Mouse (Mus musculus): ENCODE measurements around the gene Alox12. TPM values are rescaled to one million over a fixed set of nuclear protein-coding genes. Genes with fewer than 3 reads are reported as not detected.

Gene Alox12
- polyA plus RNA-seq, 1 experiment from 2014 or later = 3.3 TPM

DNA sequence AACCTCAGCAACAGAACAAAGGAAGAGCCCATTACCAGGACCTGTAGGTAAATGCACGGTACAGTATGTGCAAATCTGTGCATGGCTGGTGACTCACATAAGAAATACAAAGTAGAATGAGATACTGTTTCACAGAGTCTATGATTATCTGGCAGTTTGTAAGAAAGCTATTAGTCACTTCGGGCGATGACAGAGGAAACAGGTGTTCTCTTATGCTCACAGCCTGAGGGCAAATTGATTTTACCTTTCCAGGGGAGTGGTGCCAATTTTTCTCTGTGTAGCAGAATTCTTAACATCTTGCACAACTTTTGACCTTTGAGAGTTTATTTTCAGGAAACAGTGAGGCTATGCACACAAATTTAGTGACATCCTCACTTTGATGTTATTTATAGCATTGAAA is 29.6 kb upstream of the Alox12 start:
- Histone ChIP-seq H3K27ac (replicated peaks; ENCODE audit: low read depth, low read length) (no peak overlapping the region), H3K4me1 (ENCODE audit: control insufficient read depth, insufficient read depth, low read length) (no peaks in the 10 kb centered on the region), H3K27me3 (ENCODE audit: control insufficient read depth, insufficient read depth, low read length) (no peaks in the 10 kb centered on the region), H3K36me3 (ENCODE audit: control insufficient read depth, insufficient read depth, low read length) (no peaks in the 10 kb centered on the region), H3K4me3 (ENCODE audit: low read depth, low read length) (no peak overlapping the region), H3K9me3 (ENCODE audit: control insufficient read depth, low read length) (no peaks in the 10 kb centered on the region), H3K9ac (ENCODE audit: low read length) (no peak overlapping the region), H3K4me2 (ENCODE audit: low read depth, severe bottlenecking) (no peak overlapping the region)
- whole genome bisulfite sequencing = 77% methylated on average over 3 of the region's 3 CpGs
- DNase-seq (ENCODE audit: low spot score) = no peak
- no peak for ATAC-seq (ENCODE audit: insufficient number of reproducible peaks, low FRiP score, low TSS enrichment, low read depth)

DNA sequence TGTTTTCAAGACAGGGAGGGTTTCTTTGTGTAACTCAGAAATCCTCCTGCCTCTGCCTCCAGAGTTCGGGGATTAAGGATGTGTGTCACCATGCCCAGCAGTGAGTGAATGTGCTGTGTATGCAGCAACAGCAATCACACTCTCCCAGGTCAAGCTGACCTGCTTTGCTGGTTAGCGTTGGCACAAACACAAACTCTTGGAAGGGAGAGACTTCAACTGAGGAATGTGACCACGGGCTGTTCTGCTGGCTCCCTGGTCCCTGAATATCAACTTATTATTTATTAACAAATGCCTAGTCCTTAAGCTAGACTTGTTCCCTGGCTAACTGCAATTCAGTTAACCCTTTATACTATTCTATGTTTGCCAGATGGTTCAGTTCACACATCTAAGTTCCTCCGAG is 28.5 kb upstream of the Alox12 start:
- no peaks in the 10 kb centered on the region for H3K27me3 ChIP-seq (ENCODE audit: control insufficient read depth, insufficient read depth, low read length)
- no peak overlapping the region for H3K4me3 ChIP-seq (ENCODE audit: low read depth, low read length)
- ATAC-seq (ENCODE audit: insufficient number of reproducible peaks, low FRiP score, low TSS enrichment, low read depth) (no peak), DNase-seq (ENCODE audit: low spot score) (no peak)
- no peaks in the 10 kb centered on the region for H3K4me1 ChIP-seq (ENCODE audit: control insufficient read depth, insufficient read depth, low read length)
- H3K9ac ChIP-seq (ENCODE audit: low read length) = no peak overlapping the region
- H3K36me3 ChIP-seq (ENCODE audit: control insufficient read depth, insufficient read depth, low read length) = no peaks in the 10 kb centered on the region
- WGBS = 81% methylated on average over 4 of the region's 4 CpGs
- H3K9me3 ChIP-seq (ENCODE audit: control insufficient read depth, low read length) = no peaks in the 10 kb centered on the region
- H3K27ac ChIP-seq (replicated peaks; ENCODE audit: low read depth, low read length) = no peak overlapping the region
- no peak overlapping the region for H3K4me2 ChIP-seq (ENCODE audit: low read depth, severe bottlenecking)

DNA sequence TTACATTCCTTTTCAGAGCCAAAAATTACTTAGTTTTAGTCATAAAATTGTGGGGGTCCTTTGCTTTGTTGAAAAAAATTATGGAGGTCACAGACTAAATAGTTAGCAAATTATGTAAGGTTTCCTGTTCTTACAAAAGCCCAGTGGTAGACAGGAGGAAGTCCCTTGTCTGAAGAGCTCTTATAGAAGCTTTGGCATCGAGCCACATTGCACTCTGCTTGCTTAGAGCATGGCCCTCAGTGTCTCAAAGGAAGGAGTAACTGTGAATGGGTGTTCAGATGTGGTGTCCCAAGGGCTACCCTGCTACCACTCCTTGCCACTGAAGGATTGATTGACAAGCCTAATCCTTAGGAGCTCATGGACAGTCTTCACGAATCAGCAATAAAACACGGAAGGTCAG is 25.3 kb upstream of the Alox12 start:
- no peak overlapping the region for H3K4me3 ChIP-seq (ENCODE audit: low read depth, low read length)
- 81% methylated on average over 3 of the region's 3 CpGs for WGBS
- no peak overlapping the region for H3K27ac ChIP-seq (replicated peaks; ENCODE audit: low read depth, low read length)
- DNase-seq (ENCODE audit: low spot score) = no peak
- no peaks in the 10 kb centered on the region for H3K36me3 ChIP-seq (ENCODE audit: control insufficient read depth, insufficient read depth, low read length)
- H3K9ac ChIP-seq (ENCODE audit: low read length) = no peak overlapping the region
- no peak for ATAC-seq (ENCODE audit: insufficient number of reproducible peaks, low FRiP score, low TSS enrichment, low read depth)
- H3K4me2 ChIP-seq (ENCODE audit: low read depth, severe bottlenecking) = no peak overlapping the region
- no peaks in the 10 kb centered on the region for H3K27me3 ChIP-seq (ENCODE audit: control insufficient read depth, insufficient read depth, low read length)
- no peaks in the 10 kb centered on the region for H3K4me1 ChIP-seq (ENCODE audit: control insufficient read depth, insufficient read depth, low read length)
- H3K9me3 ChIP-seq (ENCODE audit: control insufficient read depth, low read length) = no peaks in the 10 kb centered on the region

DNA sequence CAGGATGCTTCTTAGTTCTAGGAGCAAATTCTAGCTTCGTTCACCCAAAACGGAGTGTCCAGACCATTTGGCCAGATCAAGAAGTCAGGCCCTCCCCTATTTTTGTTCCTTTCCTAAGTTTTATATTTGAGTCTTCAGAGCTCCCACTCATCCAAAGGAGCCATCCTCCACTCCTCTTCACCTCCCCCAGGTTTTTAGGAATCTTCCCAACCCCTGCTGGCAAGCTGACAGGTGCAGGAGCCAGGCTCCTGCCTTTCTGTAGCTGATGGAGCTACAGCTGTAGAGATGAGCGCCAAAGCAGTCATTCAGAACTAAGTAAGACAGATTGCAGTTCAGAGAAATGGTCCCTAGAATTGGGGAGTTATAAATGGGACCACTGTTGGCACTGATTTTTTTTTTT is 23.8 kb upstream of the Alox12 start:
- ATAC-seq (ENCODE audit: insufficient number of reproducible peaks, low FRiP score, low TSS enrichment, low read depth) = no peak
- no peak overlapping the region for H3K27ac ChIP-seq (replicated peaks; ENCODE audit: low read depth, low read length)
- no peaks in the 10 kb centered on the region for H3K4me1 ChIP-seq (ENCODE audit: control insufficient read depth, insufficient read depth, low read length)
- DNase-seq (ENCODE audit: low spot score) = no peak
- WGBS = 91% methylated on average over 3 of the region's 3 CpGs
- no peak overlapping the region for H3K9ac ChIP-seq (ENCODE audit: low read length)
- H3K4me3 ChIP-seq (ENCODE audit: low read depth, low read length) = no peak overlapping the region
- H3K9me3 ChIP-seq (ENCODE audit: control insufficient read depth, low read length) = no peaks in the 10 kb centered on the region
- no peak overlapping the region for H3K4me2 ChIP-seq (ENCODE audit: low read depth, severe bottlenecking)
- no peaks in the 10 kb centered on the region for H3K36me3 ChIP-seq (ENCODE audit: control insufficient read depth, insufficient read depth, low read length)
- no peaks in the 10 kb centered on the region for H3K27me3 ChIP-seq (ENCODE audit: control insufficient read depth, insufficient read depth, low read length)

DNA sequence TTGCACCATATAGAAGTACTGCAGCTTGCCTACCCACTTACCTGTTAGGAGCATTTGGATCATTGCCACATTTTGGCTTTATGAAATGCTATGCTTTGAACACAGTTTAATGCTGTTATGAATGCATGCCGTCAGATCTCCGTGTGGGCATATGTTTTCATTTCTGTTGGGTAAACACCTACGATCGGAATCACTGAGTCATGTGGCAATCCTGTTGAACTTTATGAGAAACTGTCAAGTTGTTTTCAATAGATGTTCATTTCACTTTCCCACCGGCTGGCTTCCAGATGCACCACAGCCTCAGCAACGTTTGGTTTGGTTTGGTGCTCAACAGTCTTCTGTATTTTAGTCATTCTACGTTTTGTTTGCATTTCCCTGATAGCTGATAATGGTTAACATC is 16.5 kb upstream of the Alox12 start:
- Histone ChIP-seq H3K4me2 (ENCODE audit: low read depth, severe bottlenecking) (no peak overlapping the region), H3K4me3 (ENCODE audit: low read depth, low read length) (no peak overlapping the region), H3K4me1 (ENCODE audit: control insufficient read depth, insufficient read depth, low read length) (no peaks in the 10 kb centered on the region), H3K36me3 (ENCODE audit: control insufficient read depth, insufficient read depth, low read length) (no peaks in the 10 kb centered on the region), H3K9ac (ENCODE audit: low read length) (no peak overlapping the region), H3K27ac (replicated peaks; ENCODE audit: low read depth, low read length) (no peak overlapping the region), H3K9me3 (ENCODE audit: control insufficient read depth, low read length) (no peaks in the 10 kb centered on the region), H3K27me3 (ENCODE audit: control insufficient read depth, insufficient read depth, low read length) (no peaks in the 10 kb centered on the region)
- ATAC-seq (ENCODE audit: insufficient number of reproducible peaks, low FRiP score, low TSS enrichment, low read depth) (no peak), DNase-seq (ENCODE audit: low spot score) (no peak)
- 82% methylated on average over 7 of the region's 7 CpGs for WGBS

DNA sequence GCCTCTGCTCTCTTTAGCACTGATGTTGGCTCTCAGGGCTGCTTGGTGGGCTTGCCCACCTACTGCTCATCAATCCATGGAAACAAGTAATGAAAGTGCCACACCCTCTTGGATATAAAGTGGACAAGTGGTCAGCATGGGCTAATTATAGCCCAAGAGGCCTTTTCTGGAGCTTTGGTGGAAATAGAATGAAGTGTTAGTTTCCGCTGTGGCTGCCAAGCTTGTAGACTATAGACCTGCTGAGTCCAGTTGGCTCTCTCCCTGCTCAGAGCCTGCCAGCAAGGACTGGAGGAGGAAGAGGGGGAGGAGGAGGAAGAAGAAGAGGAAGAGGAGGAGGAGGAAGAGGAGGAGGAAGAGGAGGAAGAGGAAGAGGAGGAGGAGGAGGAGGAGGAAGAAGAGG is 11.3 kb upstream of the Alox12 start:
- Histone ChIP-seq H3K4me2 (ENCODE audit: low read depth, severe bottlenecking) (no peak overlapping the region), H3K4me1 (ENCODE audit: control insufficient read depth, insufficient read depth, low read length) (no peaks in the 10 kb centered on the region), H3K27me3 (ENCODE audit: control insufficient read depth, insufficient read depth, low read length) (no peaks in the 10 kb centered on the region), H3K4me3 (ENCODE audit: low read depth, low read length) (no peak overlapping the region), H3K9me3 (ENCODE audit: control insufficient read depth, low read length) (no peaks in the 10 kb centered on the region), H3K36me3 (ENCODE audit: control insufficient read depth, insufficient read depth, low read length) (no peaks in the 10 kb centered on the region), H3K9ac (ENCODE audit: low read length) (no peak overlapping the region), H3K27ac (replicated peaks; ENCODE audit: low read depth, low read length) (no peak overlapping the region)
- 86% methylated on average over 1 of the region's 1 CpGs for WGBS
- DNase-seq (ENCODE audit: low spot score) = no peak
- no peak for ATAC-seq (ENCODE audit: insufficient number of reproducible peaks, low FRiP score, low TSS enrichment, low read depth)

DNA sequence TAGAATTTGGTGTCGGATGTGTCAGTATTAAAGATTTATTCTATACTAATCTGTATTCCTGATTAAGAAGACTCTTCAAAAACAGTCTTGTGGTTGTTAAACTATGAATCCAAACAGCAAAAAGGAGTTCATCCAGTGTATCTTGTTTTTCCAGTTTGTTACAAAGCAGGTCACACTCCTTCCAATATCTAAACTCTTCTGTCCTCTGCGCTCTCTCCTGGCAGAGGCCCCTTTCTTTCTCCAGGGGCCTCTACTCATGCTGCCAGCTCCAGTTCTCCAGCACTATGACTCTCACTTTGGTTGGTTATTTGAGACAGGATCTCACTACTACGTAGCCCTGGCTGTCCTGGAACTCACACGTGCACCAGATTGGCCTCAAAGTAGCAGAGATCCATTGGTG is 10.7 kb upstream of the Alox12 start:
- no peaks in the 10 kb centered on the region for H3K9me3 ChIP-seq (ENCODE audit: control insufficient read depth, low read length)
- no peaks in the 10 kb centered on the region for H3K27me3 ChIP-seq (ENCODE audit: control insufficient read depth, insufficient read depth, low read length)
- no peak overlapping the region for H3K27ac ChIP-seq (replicated peaks; ENCODE audit: low read depth, low read length)
- H3K4me2 ChIP-seq (ENCODE audit: low read depth, severe bottlenecking) = no peak overlapping the region
- H3K36me3 ChIP-seq (ENCODE audit: control insufficient read depth, insufficient read depth, low read length) = no peaks in the 10 kb centered on the region
- DNase-seq (ENCODE audit: low spot score) (no peak), ATAC-seq (ENCODE audit: insufficient number of reproducible peaks, low FRiP score, low TSS enrichment, low read depth) (no peak)
- 71% methylated on average over 4 of the region's 4 CpGs for WGBS
- no peaks in the 10 kb centered on the region for H3K4me1 ChIP-seq (ENCODE audit: control insufficient read depth, insufficient read depth, low read length)
- no peak overlapping the region for H3K9ac ChIP-seq (ENCODE audit: low read length)
- no peak overlapping the region for H3K4me3 ChIP-seq (ENCODE audit: low read depth, low read length)

DNA sequence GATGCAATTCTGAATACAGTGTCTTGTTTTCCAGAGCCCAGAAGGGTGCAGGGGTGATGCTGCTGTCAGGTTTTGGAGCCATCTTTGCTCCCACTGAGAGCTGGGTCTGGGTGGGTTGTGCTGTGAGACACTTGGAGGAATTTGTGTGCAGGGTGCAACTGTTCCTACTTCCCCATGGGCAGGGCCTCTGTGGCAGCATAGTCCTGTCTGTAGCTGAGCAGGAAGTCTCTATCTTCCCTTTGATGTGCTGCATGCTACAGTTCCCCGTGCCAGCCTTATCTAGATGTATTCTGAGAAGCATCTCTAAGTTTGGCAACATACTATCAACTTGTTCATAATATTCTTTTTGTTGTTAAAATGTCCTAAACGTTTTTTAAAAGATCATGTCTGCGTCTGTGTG is 10.1 kb upstream of the Alox12 start:
- H3K9me3 ChIP-seq (ENCODE audit: control insufficient read depth, low read length) = no peaks in the 10 kb centered on the region
- H3K36me3 ChIP-seq (ENCODE audit: control insufficient read depth, insufficient read depth, low read length) = no peaks in the 10 kb centered on the region
- no peaks in the 10 kb centered on the region for H3K4me1 ChIP-seq (ENCODE audit: control insufficient read depth, insufficient read depth, low read length)
- H3K27me3 ChIP-seq (ENCODE audit: control insufficient read depth, insufficient read depth, low read length) = no peaks in the 10 kb centered on the region
- H3K4me3 ChIP-seq (ENCODE audit: low read depth, low read length) = no peak overlapping the region
- H3K4me2 ChIP-seq (ENCODE audit: low read depth, severe bottlenecking) = no peak overlapping the region
- ATAC-seq (ENCODE audit: insufficient number of reproducible peaks, low FRiP score, low TSS enrichment, low read depth) (no peak), DNase-seq (ENCODE audit: low spot score) (no peak)
- 60% methylated on average over 3 of the region's 3 CpGs for WGBS
- H3K9ac ChIP-seq (ENCODE audit: low read length) = no peak overlapping the region
- no peak overlapping the region for H3K27ac ChIP-seq (replicated peaks; ENCODE audit: low read depth, low read length)

DNA sequence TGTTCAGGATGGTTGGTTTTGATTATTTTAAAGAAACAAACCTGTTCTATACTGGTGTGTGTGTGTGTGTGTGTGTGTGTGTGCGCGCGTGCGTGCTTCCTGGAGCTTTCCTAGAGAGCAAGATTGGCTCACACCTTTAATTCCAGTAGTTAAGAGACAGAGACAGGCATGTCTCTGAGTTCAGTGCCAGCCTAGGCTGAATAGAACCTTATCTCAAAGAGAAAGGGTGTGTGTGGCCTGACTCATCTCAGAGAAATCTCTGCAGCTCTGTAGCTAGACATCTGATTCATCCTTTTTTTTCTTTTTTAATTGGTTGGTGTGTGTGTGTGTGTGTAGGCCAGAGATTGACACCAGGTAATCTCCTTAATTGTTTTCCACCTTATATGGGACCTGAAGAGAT is 3.9 kb upstream of the Alox12 start:
- Histone ChIP-seq H3K27ac (replicated peaks; ENCODE audit: low read depth, low read length) (no peak overlapping the region), H3K9ac (ENCODE audit: low read length) (no peak overlapping the region), H3K4me1 (ENCODE audit: control insufficient read depth, insufficient read depth, low read length) (no peaks in the 10 kb centered on the region), H3K36me3 (ENCODE audit: control insufficient read depth, insufficient read depth, low read length) (no peaks in the 10 kb centered on the region), H3K4me3 (ENCODE audit: low read depth, low read length) (no peak overlapping the region), H3K4me2 (ENCODE audit: low read depth, severe bottlenecking) (no peak overlapping the region), H3K27me3 (ENCODE audit: control insufficient read depth, insufficient read depth, low read length) (peaks cover 15% of the 10 kb centered on the region), H3K9me3 (ENCODE audit: control insufficient read depth, low read length) (no peaks in the 10 kb centered on the region)
- DNase-seq (ENCODE audit: low spot score) (no peak), ATAC-seq (ENCODE audit: insufficient number of reproducible peaks, low FRiP score, low TSS enrichment, low read depth) (no peak)
- WGBS = 94% methylated on average over 4 of the region's 4 CpGs

Data from limb, embryonic 11.5 days (tissue).